Mouse (Mus musculus): ENCODE measurements around the gene Prpf6.

- no peak for TF ChIP-seq CTCF (IDR thresholded peaks at IDR 0.05; ENCODE audit: borderline replicate concordance, insufficient read depth, low read depth, low read length)
- TF ChIP-seq POLR2A (IDR thresholded peaks at IDR 0.05; ENCODE audit: borderline replicate concordance, insufficient read depth, low read length) = no peak
Observed at GRCm38 (mm10) chr2:181553772-181554171, 37.9 kb upstream of the Prpf6 start.
